Mouse (Mus musculus) lung, postnatal 0 days (tissue): ENCODE results near the gene Mdh1.

Experiments used
- CTCF ChIP-seq: IDR thresholded peaks from 2 replicates; pipeline ENCODE4 v1.5.1; 2016; ENCODE audit warnings: antibody characterized with exemption, mild to moderate bottlenecking
- EP300 ChIP-seq: IDR thresholded peaks from 2 replicates; pipeline ENCODE4 v1.6.1; 2016; ENCODE audit warnings: antibody characterized with exemption, mild to moderate bottlenecking, control low read depth

- TF ChIP-seq CTCF (no peak), EP300 (no peak)
Measured at GRCm38 (mm10) chr11:21540072-21540471, 32.1 kb downstream of the Mdh1 start.
